Mouse (Mus musculus): ENCODE data around the gene Dennd6a. TPM values are rescaled to one million over a fixed set of nuclear protein-coding genes. Genes with fewer than 3 reads are reported as not detected.

Gene Dennd6a
- polyA plus RNA-seq, 1 experiment from 2014 or later: 15.2 TPM

GRCm38 (mm10) chr14:26534757-26535479 is 38.7 kb upstream of the Dennd6a start, which contains the start of gene Slmap:
Gene Slmap, minus strand, starts transcription at chr14:26534931.
- peak within 1 kb of the TSS; percentile 90 for H3K27ac ChIP-seq (ENCODE audit: low read length)
- H3K27me3 ChIP-seq (ENCODE audit: control insufficient read depth, insufficient read depth, low read depth, low read length): no peaks in the 10 kb centered on the region
- H3K4me3 ChIP-seq (ENCODE audit: low read depth, low read length): peak within 1 kb of the TSS; percentile 99
- 13% methylated on average over 31 of the region's 33 CpGs for WGBS
- H3K4me2 ChIP-seq (ENCODE audit: low read length): peak within 1 kb of the TSS; percentile 83
- no peaks in the 10 kb centered on the region for H3K9me3 ChIP-seq (replicated peaks; ENCODE audit: control insufficient read depth, low read length, poor library complexity, severe bottlenecking)
- ATAC-seq: peak; percentile 95
- no peaks in the 10 kb centered on the region for H3K36me3 ChIP-seq (ENCODE audit: control insufficient read depth, insufficient read depth, low read length)
- peaks cover 31% of the 10 kb centered on the region for H3K4me1 ChIP-seq (ENCODE audit: control insufficient read depth, insufficient read depth, low read length)
- peak within 1 kb of the TSS; percentile 87 for H3K9ac ChIP-seq (ENCODE audit: low read depth, low read length)

GRCm38 (mm10) chr14:26539241-26539640 is 34.4 kb upstream of the Dennd6a start:
- Histone ChIP-seq H3K9me3 (replicated peaks; ENCODE audit: control insufficient read depth, low read length, poor library complexity, severe bottlenecking) (no peaks in the 10 kb centered on the region), H3K9ac (ENCODE audit: low read depth, low read length) (no peak overlapping the region), H3K27ac (ENCODE audit: low read length) (no peak overlapping the region), H3K4me1 (ENCODE audit: control insufficient read depth, insufficient read depth, low read length) (no peaks in the 10 kb centered on the region), H3K4me3 (ENCODE audit: low read depth, low read length) (no peak overlapping the region), H3K27me3 (ENCODE audit: control insufficient read depth, insufficient read depth, low read depth, low read length) (no peaks in the 10 kb centered on the region), H3K36me3 (ENCODE audit: control insufficient read depth, insufficient read depth, low read length) (no peaks in the 10 kb centered on the region), H3K4me2 (ENCODE audit: low read length) (no peak overlapping the region)
- WGBS: 85% methylated on average over 4 of the region's 4 CpGs
- ATAC-seq: no peak

- no peak overlapping the region for H3K4me3 ChIP-seq (ENCODE audit: low read depth, low read length)
- 69% methylated on average over 1 of the region's 1 CpGs for WGBS
- no peaks in the 10 kb centered on the region for H3K36me3 ChIP-seq (ENCODE audit: control insufficient read depth, insufficient read depth, low read length)
- no peaks in the 10 kb centered on the region for H3K9me3 ChIP-seq (replicated peaks; ENCODE audit: control insufficient read depth, low read length, poor library complexity, severe bottlenecking)
- no peaks in the 10 kb centered on the region for H3K27me3 ChIP-seq (ENCODE audit: control insufficient read depth, insufficient read depth, low read depth, low read length)
- H3K4me2 ChIP-seq (ENCODE audit: low read length): no peak overlapping the region
- no peak for ATAC-seq
- no peaks in the 10 kb centered on the region for H3K4me1 ChIP-seq (ENCODE audit: control insufficient read depth, insufficient read depth, low read length)
- H3K9ac ChIP-seq (ENCODE audit: low read depth, low read length): no peak overlapping the region
- no peak overlapping the region for H3K27ac ChIP-seq (ENCODE audit: low read length)
Measured at GRCm38 (mm10) chr14:26540577-26540976, 33.1 kb upstream of the Dennd6a start.

- no peaks in the 10 kb centered on the region for H3K36me3 ChIP-seq (ENCODE audit: control insufficient read depth, insufficient read depth, low read length)
- no peaks in the 10 kb centered on the region for H3K9me3 ChIP-seq (replicated peaks; ENCODE audit: control insufficient read depth, low read length, poor library complexity, severe bottlenecking)
- H3K27ac ChIP-seq (ENCODE audit: low read length): no peak overlapping the region
- WGBS: 93% methylated on average over 1 of the region's 1 CpGs
- ATAC-seq: no peak
- no peaks in the 10 kb centered on the region for H3K27me3 ChIP-seq (ENCODE audit: control insufficient read depth, insufficient read depth, low read depth, low read length)
- no peak overlapping the region for H3K4me3 ChIP-seq (ENCODE audit: low read depth, low read length)
- no peaks in the 10 kb centered on the region for H3K4me1 ChIP-seq (ENCODE audit: control insufficient read depth, insufficient read depth, low read length)
- no peak overlapping the region for H3K9ac ChIP-seq (ENCODE audit: low read depth, low read length)
- H3K4me2 ChIP-seq (ENCODE audit: low read length): no peak overlapping the region
Measured at GRCm38 (mm10) chr14:26542136-26542535, 31.5 kb upstream of the Dennd6a start.

GRCm38 (mm10) chr14:26547516-26548488 is 25.9 kb upstream of the Dennd6a start:
- WGBS: 82% methylated on average over 10 of the region's 10 CpGs
- no peaks in the 10 kb centered on the region for H3K36me3 ChIP-seq (ENCODE audit: control insufficient read depth, insufficient read depth, low read length)
- H3K27me3 ChIP-seq (ENCODE audit: control insufficient read depth, insufficient read depth, low read depth, low read length): no peaks in the 10 kb centered on the region
- no peaks in the 10 kb centered on the region for H3K4me1 ChIP-seq (ENCODE audit: control insufficient read depth, insufficient read depth, low read length)
- no peak overlapping the region for H3K4me2 ChIP-seq (ENCODE audit: low read length)
- no peak overlapping the region for H3K4me3 ChIP-seq (ENCODE audit: low read depth, low read length)
- ATAC-seq: no peak
- no peak overlapping the region for H3K9ac ChIP-seq (ENCODE audit: low read depth, low read length)
- no peaks in the 10 kb centered on the region for H3K9me3 ChIP-seq (replicated peaks; ENCODE audit: control insufficient read depth, low read length, poor library complexity, severe bottlenecking)
- H3K27ac ChIP-seq (ENCODE audit: low read length): no peak overlapping the region

- H3K9me3 ChIP-seq (replicated peaks; ENCODE audit: control insufficient read depth, low read length, poor library complexity, severe bottlenecking): no peaks in the 10 kb centered on the region
- 91% methylated on average over 8 of the region's 8 CpGs for WGBS
- ATAC-seq: no peak
- no peak overlapping the region for H3K4me3 ChIP-seq (ENCODE audit: low read depth, low read length)
- no peaks in the 10 kb centered on the region for H3K27me3 ChIP-seq (ENCODE audit: control insufficient read depth, insufficient read depth, low read depth, low read length)
- H3K9ac ChIP-seq (ENCODE audit: low read depth, low read length): no peak overlapping the region
- no peaks in the 10 kb centered on the region for H3K4me1 ChIP-seq (ENCODE audit: control insufficient read depth, insufficient read depth, low read length)
- no peak overlapping the region for H3K4me2 ChIP-seq (ENCODE audit: low read length)
- H3K36me3 ChIP-seq (ENCODE audit: control insufficient read depth, insufficient read depth, low read length): no peaks in the 10 kb centered on the region
- H3K27ac ChIP-seq (ENCODE audit: low read length): no peak overlapping the region
Measured at GRCm38 (mm10) chr14:26550712-26551111, 22.9 kb upstream of the Dennd6a start.

GRCm38 (mm10) chr14:26552441-26552840 is 21.2 kb upstream of the Dennd6a start:
- WGBS: 80% methylated on average over 2 of the region's 2 CpGs
- no peak overlapping the region for H3K27ac ChIP-seq (ENCODE audit: low read length)
- H3K4me3 ChIP-seq (ENCODE audit: low read depth, low read length): no peak overlapping the region
- no peaks in the 10 kb centered on the region for H3K4me1 ChIP-seq (ENCODE audit: control insufficient read depth, insufficient read depth, low read length)
- H3K9ac ChIP-seq (ENCODE audit: low read depth, low read length): no peak overlapping the region
- H3K4me2 ChIP-seq (ENCODE audit: low read length): no peak overlapping the region
- no peaks in the 10 kb centered on the region for H3K27me3 ChIP-seq (ENCODE audit: control insufficient read depth, insufficient read depth, low read depth, low read length)
- no peaks in the 10 kb centered on the region for H3K36me3 ChIP-seq (ENCODE audit: control insufficient read depth, insufficient read depth, low read length)
- ATAC-seq: no peak
- no peaks in the 10 kb centered on the region for H3K9me3 ChIP-seq (replicated peaks; ENCODE audit: control insufficient read depth, low read length, poor library complexity, severe bottlenecking)

GRCm38 (mm10) chr14:26552853-26553252 is 20.8 kb upstream of the Dennd6a start:
- Histone ChIP-seq H3K4me1 (ENCODE audit: control insufficient read depth, insufficient read depth, low read length) (no peaks in the 10 kb centered on the region), H3K9ac (ENCODE audit: low read depth, low read length) (no peak overlapping the region), H3K4me3 (ENCODE audit: low read depth, low read length) (no peak overlapping the region), H3K4me2 (ENCODE audit: low read length) (no peak overlapping the region), H3K9me3 (replicated peaks; ENCODE audit: control insufficient read depth, low read length, poor library complexity, severe bottlenecking) (no peaks in the 10 kb centered on the region), H3K27me3 (ENCODE audit: control insufficient read depth, insufficient read depth, low read depth, low read length) (no peaks in the 10 kb centered on the region), H3K36me3 (ENCODE audit: control insufficient read depth, insufficient read depth, low read length) (no peaks in the 10 kb centered on the region), H3K27ac (ENCODE audit: low read length) (no peak overlapping the region)
- WGBS: 79% methylated on average over 3 of the region's 3 CpGs
- no peak for ATAC-seq

- ATAC-seq: no peak
- H3K4me1 ChIP-seq (ENCODE audit: control insufficient read depth, insufficient read depth, low read length): no peaks in the 10 kb centered on the region
- WGBS: 74% methylated on average over 1 of the region's 1 CpGs
Measured at GRCm38 (mm10) chr14:26557581-26557980, 16.1 kb upstream of the Dennd6a start.

More at GRCm38 (mm10) chr14:26557581-26557980, 16.1 kb upstream of the Dennd6a start:
- no peaks in the 10 kb centered on the region for H3K27me3 ChIP-seq (ENCODE audit: control insufficient read depth, insufficient read depth, low read depth, low read length)
- no peak overlapping the region for H3K4me2 ChIP-seq (ENCODE audit: low read length)
- no peaks in the 10 kb centered on the region for H3K9me3 ChIP-seq (replicated peaks; ENCODE audit: control insufficient read depth, low read length, poor library complexity, severe bottlenecking)
- no peak overlapping the region for H3K27ac ChIP-seq (ENCODE audit: low read length)
- no peak overlapping the region for H3K9ac ChIP-seq (ENCODE audit: low read depth, low read length)
- H3K4me3 ChIP-seq (ENCODE audit: low read depth, low read length): no peak overlapping the region
- H3K36me3 ChIP-seq (ENCODE audit: control insufficient read depth, insufficient read depth, low read length): no peaks in the 10 kb centered on the region

Measured in midbrain, embryonic 16.5 days (tissue).